Mouse (Mus musculus) kidney, adult 2 months (tissue): ENCODE measurements around the gene Lamp5.

Experiments used
- CTCF ChIP-seq: fragments of 200-500 bp; conservative IDR thresholded peaks from 2 replicates; pipeline ENCODE4 v1.5.1; 2011; ENCODE audit warnings: low read depth, mild to moderate bottlenecking, control low read depth, low read length, moderate library complexity, mixed read lengths; ENCODE audit not compliant: insufficient read depth, insufficient read length
- POLR2A ChIP-seq: fragments of 200-500 bp; IDR thresholded peaks from one replicate; pipeline ENCODE4 v1.6.1; 2011; ENCODE audit warnings: low read depth, low read length, control low read depth

DNA sequence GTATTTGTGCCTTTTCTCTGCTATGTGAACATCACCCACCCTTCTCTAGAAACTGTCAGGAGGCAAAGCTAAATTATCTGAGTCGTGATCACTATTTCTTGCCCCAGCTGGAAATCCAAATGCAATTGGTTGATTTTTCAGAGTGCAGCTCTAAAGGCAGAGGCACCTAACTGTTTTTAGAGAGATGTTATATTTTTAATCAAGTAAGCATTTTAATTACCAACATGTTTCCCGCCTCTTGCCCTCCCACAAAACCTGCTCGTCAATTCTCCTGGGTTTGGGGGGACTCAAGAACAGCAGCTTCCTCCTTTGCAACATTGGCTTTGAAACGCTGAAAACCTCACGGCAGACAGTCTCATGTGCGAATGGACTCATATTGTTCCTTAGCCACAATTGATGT lies 61.3 kb downstream of the Lamp5 start:
- no peak for TF ChIP-seq POLR2A
- no peak for TF ChIP-seq CTCF
